In genomic region chr14:76687971-76688407, GRCm38 (mm10) we compare ENCODE assay signal across 7 mouse cellular contexts.
DNase-seq lines count a peak whose midpoint lies in the region; TF ChIP-seq lines count a peak whose summit lies in the region.

No protein-coding gene starts in this region.

- H3K36me3 ChIP-seq in myocyte (ENCODE audit: control insufficient read depth, insufficient read depth), result no peaks in the 10 kb centered on the region

- H3K79me2 ChIP-seq in myocyte (ENCODE audit: control insufficient read depth, insufficient read depth), result no peaks in the 10 kb centered on the region

- peak overlapping the region; percentile 68 for H3K4me2 ChIP-seq in myocyte (ENCODE audit: low read depth)

- H3ac ChIP-seq in myocyte (ENCODE audit: control insufficient read depth, insufficient read length), result no peak overlapping the region

- intact Hi-C loops in left cerebral cortex, postnatal 25 days (cut with DNase I), result no loop called here

- TF ChIP-seq POLR2A in myocyte (IDR thresholded peaks at IDR 0.05; ENCODE audit: insufficient read length, low read depth), result no peak

- peak; percentile 9 for DNase-seq in CD4-positive helper T cell, adult 2 months (ENCODE audit: low read depth, low spot score)
- peak; percentile 81 for DNase-seq in adrenal gland, adult 8-10 months
- peak; percentile 11 for DNase-seq in induced T-regulatory cell, adult 2 months (ENCODE audit: low read depth)
- no peak for DNase-seq in right cerebral cortex, adult 18-20 months
- DNase-seq in left cerebral cortex, postnatal 25 days (ENCODE audit: low spot score in 2 of 2), result no peak
- DNase-seq in gastrocnemius, adult 8-10 months (ENCODE audit: low spot score in 2 of 2), result no peak

- H3K4me3 ChIP-seq in myocyte, result no peak overlapping the region

- no peaks in the 10 kb centered on the region for H3K27me3 ChIP-seq in myocyte (ENCODE audit: control insufficient read depth, insufficient read depth, insufficient read length)

TF ChIP-seq in myocyte, 11 proteins besides CTCF, POLR2A, EP300 and RAD21:
- TF ChIP-seq MYOG (IDR thresholded peaks at IDR 0.05; ENCODE audit: control insufficient read depth in 1 of 3, insufficient read depth in 1 of 3, insufficient read length in 2 of 3, low read depth in 2 of 3) (peak in 1 of 3 experiments; percentile 57), USF1 (IDR thresholded peaks at IDR 0.05; ENCODE audit: low read depth) (no peak), POLR2AphosphoS2 (IDR thresholded peaks at IDR 0.05; ENCODE audit: insufficient read length, low read depth) (no peak), MYOD1 (IDR thresholded peaks at IDR 0.05; ENCODE audit: control insufficient read depth in 1 of 3, insufficient read length in 2 of 3, low read depth in 2 of 3) (peak in 2 of 3 experiments; percentile 18 to 80), TCF3 (IDR thresholded peaks at IDR 0.05; ENCODE audit: insufficient read length, low read depth) (peak; percentile 17), REST (IDR thresholded peaks at IDR 0.05; ENCODE audit: insufficient read depth, insufficient read length) (no peak)
TF ChIP-seq in myocyte: peak in this region for 3.

Comparison
In these comparisons a context has a peak if more than half of its experiments do, and no peak if none do; other contexts are left out.
1. DNase-seq: peak in CD4-positive helper T cell, adult 2 months (single experiment), adrenal gland, adult 8-10 months (single experiment) and induced T-regulatory cell, adult 2 months (single experiment); none in right cerebral cortex, adult 18-20 months (single experiment), left cerebral cortex, postnatal 25 days (0 of 2) and gastrocnemius, adult 8-10 months (0 of 2).